Mouse (Mus musculus): Measurements from ENCODE around the gene Cacna1c. TPM values are rescaled to one million over a fixed set of nuclear protein-coding genes. Genes with fewer than 3 reads are reported as not detected.

Cacna1c gene
- polyA plus RNA-seq, 1 experiment from 2014 or later: 4.0 TPM

DNA sequence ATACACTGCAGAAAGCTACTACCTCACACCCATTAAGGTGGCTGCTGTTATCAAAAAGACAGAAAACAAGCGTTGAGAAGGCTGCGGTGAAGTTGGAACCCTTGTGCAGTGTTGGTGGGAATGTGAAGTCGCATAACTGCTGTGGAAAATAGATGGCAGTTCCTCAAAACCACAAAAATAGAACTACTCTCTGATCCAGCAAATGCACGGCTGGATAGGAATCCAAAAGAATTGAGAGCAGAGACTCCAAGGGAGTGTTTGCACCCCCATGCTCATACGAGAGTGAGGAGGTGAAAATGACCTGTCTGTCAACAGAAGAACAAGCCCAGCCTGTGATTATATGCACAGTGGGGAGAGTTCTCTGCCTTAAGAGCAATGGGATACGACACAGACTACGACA, 123.4 kb downstream of the Cacna1c start:
- Histone ChIP-seq H3K4me3 (ENCODE audit: low read depth, low read length) (no peak overlapping the region), H3K27ac (ENCODE audit: low read depth, low read length) (no peak overlapping the region), H3K4me2 (replicated peaks; ENCODE audit: low read depth, low read length) (no peak overlapping the region), H3K9me3 (ENCODE audit: control insufficient read depth, low read length) (no peaks in the 10 kb centered on the region), H3K36me3 (ENCODE audit: control insufficient read depth, insufficient read depth, low read length) (no peaks in the 10 kb centered on the region), H3K4me1 (replicated peaks; ENCODE audit: control insufficient read depth, insufficient read depth, low read length) (no peaks in the 10 kb centered on the region), H3K9ac (ENCODE audit: low read depth, low read length) (no peak overlapping the region), H3K27me3 (ENCODE audit: control insufficient read depth, insufficient read depth, low read length) (no peaks in the 10 kb centered on the region)
- DNase-seq (ENCODE audit: low spot score) (no peak), ATAC-seq (ENCODE audit: low FRiP score) (no peak)
- 69% methylated on average over 7 of the region's 7 CpGs for WGBS

DNA sequence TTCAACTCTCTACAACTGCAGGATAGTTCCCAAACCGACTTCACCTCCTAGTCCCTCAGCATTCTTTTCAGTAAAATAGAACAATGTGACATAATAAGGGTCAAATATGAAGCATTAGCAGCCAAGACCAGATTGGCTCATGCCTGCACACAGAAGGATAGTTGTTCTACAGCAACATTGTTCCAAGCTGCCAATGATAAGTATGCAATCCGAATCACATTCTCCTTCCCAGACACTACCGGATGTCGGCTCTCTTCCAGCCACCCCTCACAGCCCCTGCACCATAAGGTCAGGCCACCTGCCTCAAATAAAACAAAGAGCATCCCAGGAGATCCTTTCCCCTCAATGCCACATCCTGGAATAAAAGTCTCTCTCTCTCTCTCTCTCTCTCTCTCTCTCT, 125.4 kb downstream of the Cacna1c start:
- H3K27ac ChIP-seq (ENCODE audit: low read depth, low read length): no peak overlapping the region
- no peak overlapping the region for H3K4me3 ChIP-seq (ENCODE audit: low read depth, low read length)
- no peaks in the 10 kb centered on the region for H3K27me3 ChIP-seq (ENCODE audit: control insufficient read depth, insufficient read depth, low read length)
- no peaks in the 10 kb centered on the region for H3K36me3 ChIP-seq (ENCODE audit: control insufficient read depth, insufficient read depth, low read length)
- no peaks in the 10 kb centered on the region for H3K4me1 ChIP-seq (replicated peaks; ENCODE audit: control insufficient read depth, insufficient read depth, low read length)
- H3K9me3 ChIP-seq (ENCODE audit: control insufficient read depth, low read length): no peaks in the 10 kb centered on the region
- DNase-seq (ENCODE audit: low spot score) (no peak), ATAC-seq (ENCODE audit: low FRiP score) (no peak)
- 88% methylated on average over 4 of the region's 4 CpGs for WGBS
- H3K9ac ChIP-seq (ENCODE audit: low read depth, low read length): no peak overlapping the region
- no peak overlapping the region for H3K4me2 ChIP-seq (replicated peaks; ENCODE audit: low read depth, low read length)

GRCm38 (mm10) chr6:119070351-119070750, 125.9 kb downstream of the Cacna1c start:
- Histone ChIP-seq H3K27ac (ENCODE audit: low read depth, low read length) (no peak overlapping the region), H3K4me1 (replicated peaks; ENCODE audit: control insufficient read depth, insufficient read depth, low read length) (no peaks in the 10 kb centered on the region), H3K4me2 (replicated peaks; ENCODE audit: low read depth, low read length) (no peak overlapping the region), H3K4me3 (ENCODE audit: low read depth, low read length) (no peak overlapping the region), H3K9ac (ENCODE audit: low read depth, low read length) (no peak overlapping the region), H3K36me3 (ENCODE audit: control insufficient read depth, insufficient read depth, low read length) (no peaks in the 10 kb centered on the region), H3K9me3 (ENCODE audit: control insufficient read depth, low read length) (no peaks in the 10 kb centered on the region), H3K27me3 (ENCODE audit: control insufficient read depth, insufficient read depth, low read length) (no peaks in the 10 kb centered on the region)
- 92% methylated on average over 3 of the region's 3 CpGs for WGBS
- ATAC-seq (ENCODE audit: low FRiP score) (no peak), DNase-seq (ENCODE audit: low spot score) (no peak)

DNA sequence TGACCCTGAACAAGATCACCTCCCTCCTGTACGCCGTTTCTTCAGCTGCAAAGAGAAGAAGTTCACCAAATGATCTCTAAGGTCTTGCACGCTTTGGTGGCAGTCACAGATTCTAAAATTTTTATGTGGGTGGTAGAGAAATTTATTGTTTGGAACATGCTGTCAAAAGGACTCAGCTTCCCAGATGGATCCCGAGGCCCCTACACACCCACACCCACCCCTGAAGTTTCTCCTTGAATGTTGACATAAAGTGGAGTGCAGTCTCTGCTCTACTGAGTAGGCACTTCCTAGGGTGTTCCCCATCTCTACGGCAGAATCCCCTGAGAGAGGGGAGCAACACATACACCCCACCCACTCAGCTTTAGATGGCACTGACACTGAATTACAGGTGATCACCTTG, 127.1 kb downstream of the Cacna1c start:
- no peak overlapping the region for H3K9ac ChIP-seq (ENCODE audit: low read depth, low read length)
- DNase-seq (ENCODE audit: low spot score): no peak
- H3K4me1 ChIP-seq (replicated peaks; ENCODE audit: control insufficient read depth, insufficient read depth, low read length): no peaks in the 10 kb centered on the region; the same call in 1 of the 2 replicates
- no peak overlapping the region for H3K27ac ChIP-seq (ENCODE audit: low read depth, low read length)
- H3K4me2 ChIP-seq (replicated peaks; ENCODE audit: low read depth, low read length): no peak overlapping the region
- no peaks in the 10 kb centered on the region for H3K36me3 ChIP-seq (ENCODE audit: control insufficient read depth, insufficient read depth, low read length)
- H3K4me3 ChIP-seq (ENCODE audit: low read depth, low read length): no peak overlapping the region
- no peaks in the 10 kb centered on the region for H3K9me3 ChIP-seq (ENCODE audit: control insufficient read depth, low read length)
- no peak for ATAC-seq (ENCODE audit: low FRiP score)
- WGBS: 93% methylated on average over 5 of the region's 5 CpGs
- no peaks in the 10 kb centered on the region for H3K27me3 ChIP-seq (ENCODE audit: control insufficient read depth, insufficient read depth, low read length)

DNA sequence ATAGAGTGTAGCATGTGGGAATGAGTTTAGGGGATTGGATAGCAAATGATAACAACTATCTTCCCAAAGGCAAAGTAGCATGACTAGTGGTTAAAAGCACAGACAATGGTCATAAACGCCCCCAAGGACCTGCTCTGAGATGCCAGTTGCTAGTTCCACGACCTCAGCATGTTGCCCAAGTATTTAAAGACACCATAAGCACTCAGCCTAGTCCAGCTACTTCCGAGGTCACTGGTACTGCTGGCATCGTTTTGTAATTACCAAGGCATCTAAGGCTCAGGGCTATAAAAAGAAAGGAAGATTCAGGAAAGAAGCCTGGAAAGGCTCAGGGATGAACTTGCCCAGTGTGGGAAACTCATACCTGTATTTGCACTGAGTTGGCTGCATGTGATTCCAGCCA, 127.6 kb downstream of the Cacna1c start:
- Histone ChIP-seq H3K4me1 (replicated peaks; ENCODE audit: control insufficient read depth, insufficient read depth, low read length) (no peaks in the 10 kb centered on the region; the same call in 1 of the 2 replicates), H3K36me3 (ENCODE audit: control insufficient read depth, insufficient read depth, low read length) (no peaks in the 10 kb centered on the region), H3K9me3 (ENCODE audit: control insufficient read depth, low read length) (no peaks in the 10 kb centered on the region), H3K9ac (ENCODE audit: low read depth, low read length) (no peak overlapping the region), H3K27me3 (ENCODE audit: control insufficient read depth, insufficient read depth, low read length) (no peaks in the 10 kb centered on the region), H3K27ac (ENCODE audit: low read depth, low read length) (no peak overlapping the region), H3K4me2 (replicated peaks; ENCODE audit: low read depth, low read length) (no peak overlapping the region), H3K4me3 (ENCODE audit: low read depth, low read length) (no peak overlapping the region)
- DNase-seq (ENCODE audit: low spot score) (no peak), ATAC-seq (ENCODE audit: low FRiP score) (no peak)
- WGBS: 75% methylated on average over 4 of the region's 4 CpGs

GRCm38 (mm10) chr6:119064961-119065360, 131.3 kb downstream of the Cacna1c start:
- 89% methylated on average over 5 of the region's 5 CpGs for WGBS
- no peak overlapping the region for H3K9ac ChIP-seq (ENCODE audit: low read depth, low read length)
- H3K4me2 ChIP-seq (replicated peaks; ENCODE audit: low read depth, low read length): no peak overlapping the region
- no peak overlapping the region for H3K4me3 ChIP-seq (ENCODE audit: low read depth, low read length)
- no peaks in the 10 kb centered on the region; the same call in 1 of the 2 replicates for H3K4me1 ChIP-seq (replicated peaks; ENCODE audit: control insufficient read depth, insufficient read depth, low read length)
- no peaks in the 10 kb centered on the region for H3K27me3 ChIP-seq (ENCODE audit: control insufficient read depth, insufficient read depth, low read length)
- DNase-seq (ENCODE audit: low spot score) (no peak), ATAC-seq (ENCODE audit: low FRiP score) (no peak)
- H3K9me3 ChIP-seq (ENCODE audit: control insufficient read depth, low read length): no peaks in the 10 kb centered on the region
- H3K27ac ChIP-seq (ENCODE audit: low read depth, low read length): no peak overlapping the region
- no peaks in the 10 kb centered on the region for H3K36me3 ChIP-seq (ENCODE audit: control insufficient read depth, insufficient read depth, low read length)

- Histone ChIP-seq H3K9me3 (ENCODE audit: control insufficient read depth, low read length) (no peaks in the 10 kb centered on the region), H3K4me2 (replicated peaks; ENCODE audit: low read depth, low read length) (no peak overlapping the region), H3K36me3 (ENCODE audit: control insufficient read depth, insufficient read depth, low read length) (no peaks in the 10 kb centered on the region), H3K27me3 (ENCODE audit: control insufficient read depth, insufficient read depth, low read length) (no peaks in the 10 kb centered on the region), H3K27ac (ENCODE audit: low read depth, low read length) (no peak overlapping the region), H3K4me1 (replicated peaks; ENCODE audit: control insufficient read depth, insufficient read depth, low read length) (no peaks in the 10 kb centered on the region; the same call in 1 of the 2 replicates), H3K9ac (ENCODE audit: low read depth, low read length) (no peak overlapping the region), H3K4me3 (ENCODE audit: low read depth, low read length) (no peak overlapping the region)
- DNase-seq (ENCODE audit: low spot score) (no peak), ATAC-seq (ENCODE audit: low FRiP score) (no peak)
- WGBS: 92% methylated on average over 9 of the region's 9 CpGs
These were observed 131.8 kb downstream of the Cacna1c start for GRCm38 (mm10) chr6:119064430-119064829.

GRCm38 (mm10) chr6:119062695-119063094, 133.5 kb downstream of the Cacna1c start:
- Histone ChIP-seq H3K36me3 (ENCODE audit: control insufficient read depth, insufficient read depth, low read length) (no peaks in the 10 kb centered on the region), H3K9ac (ENCODE audit: low read depth, low read length) (no peak overlapping the region), H3K4me2 (replicated peaks; ENCODE audit: low read depth, low read length) (no peak overlapping the region), H3K4me3 (ENCODE audit: low read depth, low read length) (no peak overlapping the region), H3K27me3 (ENCODE audit: control insufficient read depth, insufficient read depth, low read length) (no peaks in the 10 kb centered on the region), H3K4me1 (replicated peaks; ENCODE audit: control insufficient read depth, insufficient read depth, low read length) (no peaks in the 10 kb centered on the region; the same call in 1 of the 2 replicates), H3K27ac (ENCODE audit: low read depth, low read length) (no peak overlapping the region), H3K9me3 (ENCODE audit: control insufficient read depth, low read length) (no peaks in the 10 kb centered on the region)
- DNase-seq (ENCODE audit: low spot score) (no peak), ATAC-seq (ENCODE audit: low FRiP score) (no peak)

- Histone ChIP-seq H3K9me3 (ENCODE audit: control insufficient read depth, low read length) (no peaks in the 10 kb centered on the region), H3K36me3 (ENCODE audit: control insufficient read depth, insufficient read depth, low read length) (no peaks in the 10 kb centered on the region), H3K27ac (ENCODE audit: low read depth, low read length) (no peak overlapping the region), H3K9ac (ENCODE audit: low read depth, low read length) (no peak overlapping the region), H3K27me3 (ENCODE audit: control insufficient read depth, insufficient read depth, low read length) (no peaks in the 10 kb centered on the region), H3K4me1 (replicated peaks; ENCODE audit: control insufficient read depth, insufficient read depth, low read length) (no peaks in the 10 kb centered on the region), H3K4me2 (replicated peaks; ENCODE audit: low read depth, low read length) (no peak overlapping the region), H3K4me3 (ENCODE audit: low read depth, low read length) (no peak overlapping the region)
- 63% methylated on average over 3 of the region's 3 CpGs for WGBS
- ATAC-seq (ENCODE audit: low FRiP score): no peak
- no peak for DNase-seq (ENCODE audit: low spot score)
These were observed 137.3 kb downstream of the Cacna1c start for GRCm38 (mm10) chr6:119058896-119059295.

Measured in hindbrain, embryonic 11.5 days (tissue).